Mouse (Mus musculus) bone marrow, adult 2 months (tissue): ENCODE measurements at regions not wholly inside any gene's neighbourhood (a gene's known extent, or its start where the extent isn't known, plus 50 kb on each side); places are given as distances from the start of the nearest gene placed in this dataset.

Source experiments
- CTCF ChIP-seq: fragments of 200-500 bp; IDR thresholded peaks from 2 replicates; pipeline ENCODE4 v1.5.1; 2011; ENCODE audit warnings: low read length, control low read depth; ENCODE audit not compliant: control insufficient read depth, insufficient read depth
- POLR2A ChIP-seq: fragments of 200-500 bp; IDR thresholded peaks from 2 replicates; pipeline ENCODE4 v1.6.1; 2011; ENCODE audit warnings: low read depth, mild to moderate bottlenecking, control low read depth, low read length, borderline replicate concordance; ENCODE audit not compliant: control insufficient read depth

- TF ChIP-seq CTCF: no peak
- TF ChIP-seq POLR2A: no peak
These were observed 207.6 kb downstream of the Phlda1 start for GRCm38 (mm10) chr10:111713676-111714075.
